Mouse (Mus musculus) heart, postnatal 0 days (tissue): ENCODE results near the gene Ntn5.

Experiments
- CTCF ChIP-seq: IDR thresholded peaks from 2 replicates; pipeline ENCODE4 v1.5.1; 2016; ENCODE audit warnings: antibody characterized with exemption, control low read depth, low read depth
- EP300 ChIP-seq: IDR thresholded peaks from 2 replicates; pipeline ENCODE4 v1.6.1; 2016; ENCODE audit warnings: antibody characterized with exemption, low read depth

DNA sequence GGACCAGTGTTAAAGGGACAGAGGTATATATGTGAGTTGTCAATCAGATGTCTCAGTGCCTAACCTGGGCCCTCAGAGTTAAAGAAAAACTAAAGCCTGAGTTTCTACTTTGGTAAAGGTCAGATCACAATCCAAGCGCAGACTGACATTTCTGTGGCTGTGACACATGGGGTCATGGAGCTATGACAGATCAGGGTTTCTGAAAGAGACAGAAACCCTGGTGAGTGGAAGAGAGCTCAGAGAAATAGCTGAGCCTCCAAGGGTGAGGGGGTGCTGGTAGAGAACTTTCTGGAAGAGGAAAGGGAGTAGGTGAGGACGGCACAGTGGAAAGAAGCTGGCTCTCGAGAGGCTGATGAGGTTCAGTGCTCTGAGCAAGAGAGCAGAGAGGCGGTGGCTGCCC is 37.2 kb upstream of the Ntn5 start:
- TF ChIP-seq CTCF, result no peak
- TF ChIP-seq EP300, result no peak
